ENCODE assay signal across 11 mouse cellular contexts in genomic region chr5:67098733-67099323, GRCm38 (mm10). TPM values are rescaled to one million over a fixed set of nuclear protein-coding genes. Genes with fewer than 3 reads are reported as not detected.
DNase-seq lines count a peak whose midpoint lies in the region; ATAC-seq and TF ChIP-seq lines count a peak whose summit lies in the region.
"Had no signal": no experiment of that assay in that cellular context is flagged by ENCODE, and none has a peak within 500 bp of the region (broad histone marks: within the 10 kb centered on the region; RNA-seq: fewer than 3 reads in every experiment).

Gene Phox2b (minus strand): TSS chr5:67099301.

- no peak for DNase-seq in adrenal gland, adult 18-20 months (ENCODE audit: low spot score in 2 of 2)
- DNase-seq in adrenal gland, adult (ENCODE audit: inconsistent age in 2 of 2, low spot score in 1 of 2): no peak
- peak; percentile 13 for DNase-seq in lung, adult 2 months
- DNase-seq in lung, postnatal 10 days: no peak
- peak; percentile 11 for DNase-seq in embryonic facial prominence, embryonic 14.5 days (ENCODE audit: low spot score)
- peak; percentile 54 for DNase-seq in retina, postnatal 1 day
- no peak for DNase-seq in spleen, adult 12 weeks (ENCODE audit: low spot score)
- no peak for DNase-seq in spleen, postnatal 10 days (ENCODE audit: low spot score in 2 of 2)

- no peaks in the 10 kb centered on the region for H3K9me3 ChIP-seq in embryonic facial prominence, embryonic 14.5 days (ENCODE audit: control insufficient read depth, low read length)
- H3K9me3 ChIP-seq: midbrain, embryonic 13.5 days had no signal

- 8% methylated on average over 16 of the region's 16 CpGs for WGBS in lung, adult 2 months
- WGBS in embryonic facial prominence, embryonic 14.5 days: 3% methylated on average over 16 of the region's 16 CpGs

- ATAC-seq in embryonic facial prominence, embryonic 14.5 days (ENCODE audit: low read depth): no peak
- ATAC-seq: midbrain, embryonic 13.5 days had no signal

- H3K4me3 ChIP-seq in lung, adult 2 months (replicated peaks; ENCODE audit: extremely low read depth, low read depth, low read length): no peak within 1 kb of the TSS
- H3K4me3 ChIP-seq in embryonic facial prominence, embryonic 14.5 days (ENCODE audit: low read depth, low read length): no peak within 1 kb of the TSS
- H3K4me3 ChIP-seq: midbrain, embryonic 13.5 days had no signal

- peaks cover 97% of the 10 kb centered on the region for H3K27me3 ChIP-seq in embryonic facial prominence, embryonic 14.5 days (replicated peaks; ENCODE audit: control insufficient read depth, insufficient read depth, low read length)

- H3K9ac ChIP-seq in embryonic facial prominence, embryonic 14.5 days (ENCODE audit: low read depth, low read length): no peak within 1 kb of the TSS
- H3K9ac ChIP-seq: liver, embryonic 14.5 days; midbrain, embryonic 13.5 days had no signal

- no peak for TF ChIP-seq CTCF in lung, adult 2 months (IDR thresholded peaks at IDR 0.05; ENCODE audit: insufficient read depth, low read length)

- no peak for TF ChIP-seq POLR2A in lung, adult 2 months (IDR thresholded peaks at IDR 0.05; ENCODE audit: borderline replicate concordance, extremely low read depth, low read depth, low read length)

- no peak within 1 kb of the TSS for H3K4me2 ChIP-seq in embryonic facial prominence, embryonic 14.5 days (ENCODE audit: low read depth, low read length)
- H3K4me2 ChIP-seq: midbrain, embryonic 13.5 days had no signal

- H3K27ac ChIP-seq in embryonic facial prominence, embryonic 14.5 days (replicated peaks; ENCODE audit: low read depth, low read length): no peak within 1 kb of the TSS
- H3K27ac ChIP-seq: liver, embryonic 14.5 days; midbrain, embryonic 13.5 days had no signal

- H3K4me1 ChIP-seq in lung, adult 2 months (ENCODE audit: control insufficient read depth, insufficient read depth, low read length): no peaks in the 10 kb centered on the region
- peaks cover 5% of the 10 kb centered on the region; the same call in 1 of the 2 replicates for H3K4me1 ChIP-seq in embryonic facial prominence, embryonic 14.5 days (ENCODE audit: control insufficient read depth, insufficient read depth, low read length)

- H3K36me3 ChIP-seq in embryonic facial prominence, embryonic 14.5 days (ENCODE audit: control insufficient read depth, insufficient read depth, low read length): no peaks in the 10 kb centered on the region
- H3K36me3 ChIP-seq: midbrain, embryonic 13.5 days had no signal

RNA-seq across cellular contexts. Expression of gene Phox2b, which starts in this region (rescaled TPM):
- 10 to 100 TPM; 15.6 to 17.2 TPM for total RNA-seq in adrenal gland, adult 18-20 months (2021)
- polyA plus RNA-seq in lung, adult 2 months (2012; rRNA removed): 0.05 TPM in 2 replicates
- 1.8 and 2.4 TPM in 2 replicates for polyA plus RNA-seq in embryonic facial prominence, embryonic 14.5 days (2014; fragmentation: Nextera tagmentation; extraction: Ambion mirVana)
- total RNA-seq: heart, adult 18-20 months had no signal

Comparison
In these comparisons a context has a peak if more than half of its experiments do, and no peak if none do; other contexts are left out.
1. Peak in DNase-seq in lung, adult 2 months; RNA of the gene not detected or under 1 TPM.
2. DNase-seq: peak in embryonic facial prominence, embryonic 14.5 days (single experiment) and retina, postnatal 1 day (single experiment); none in adrenal gland, adult 18-20 months (0 of 2), adrenal gland, adult (0 of 2), lung, postnatal 10 days (single experiment), spleen, adult 12 weeks (single experiment) and spleen, postnatal 10 days (0 of 2).